Mouse (Mus musculus): ENCODE results near the gene Nipbl.
A peak's percentile ranks its signal among the peaks of the same experiment; 100 is the strongest.

Nipbl gene

GRCm38 (mm10) chr15:8416500-8417138 is 27.6 kb downstream of the Nipbl start:
- DNase-seq (ENCODE audit: low read depth) = no peak

DNA sequence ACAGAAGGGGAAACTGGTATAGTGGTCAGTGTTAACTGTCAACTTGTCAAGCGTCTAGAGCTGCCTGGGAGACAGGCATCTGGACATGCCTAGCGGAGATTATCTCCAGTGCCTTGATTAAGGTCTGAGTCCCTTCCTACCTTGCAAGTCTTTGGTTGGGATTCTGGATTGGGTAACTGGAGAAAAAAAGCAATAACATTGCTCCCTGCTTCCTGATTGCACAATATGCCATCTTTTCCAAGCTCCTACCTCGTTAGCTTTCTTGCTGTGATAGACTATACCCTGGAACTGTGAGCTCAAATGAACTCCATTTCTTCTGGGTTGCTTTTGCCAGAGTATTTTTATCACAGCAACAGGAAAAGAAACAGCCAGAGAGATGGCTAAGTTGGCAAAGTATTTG is 30.9 kb downstream of the Nipbl start:
- DNase-seq (ENCODE audit: low read depth) = peak; percentile 28

- peak; percentile 54 for DNase-seq (ENCODE audit: low read depth)
Observed at GRCm38 (mm10) chr15:8411873-8412272, 32.4 kb downstream of the Nipbl start.

GRCm38 (mm10) chr15:8411168-8411837 is 33.0 kb downstream of the Nipbl start:
- peak; percentile 87 for DNase-seq (ENCODE audit: low read depth)

- no peak for DNase-seq (ENCODE audit: low read depth)
Observed at GRCm38 (mm10) chr15:8407082-8407481, 37.2 kb downstream of the Nipbl start.

GRCm38 (mm10) chr15:8406219-8406618 is 38.0 kb downstream of the Nipbl start:
- DNase-seq (ENCODE audit: low read depth) = no peak

DNA sequence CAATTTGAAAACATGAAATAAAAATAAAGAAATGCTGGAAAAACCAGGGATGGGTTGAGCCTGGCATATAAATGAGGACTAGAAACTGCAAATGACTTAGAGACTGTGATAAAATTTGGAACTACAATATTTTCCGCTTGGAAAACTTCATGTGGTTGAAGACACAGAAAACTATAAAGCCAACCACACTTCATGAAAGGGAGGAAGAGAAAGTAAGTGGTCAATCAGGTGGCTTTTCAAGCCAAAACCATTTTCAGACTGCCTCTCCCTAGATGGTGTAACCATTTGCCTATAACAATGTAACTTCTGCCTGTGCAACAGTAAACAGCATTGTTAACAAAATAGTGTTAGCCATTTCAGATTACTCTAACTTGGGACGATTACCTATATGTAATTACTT is 41.7 kb downstream of the Nipbl start:
- no peak for DNase-seq (ENCODE audit: low read depth)

DNA sequence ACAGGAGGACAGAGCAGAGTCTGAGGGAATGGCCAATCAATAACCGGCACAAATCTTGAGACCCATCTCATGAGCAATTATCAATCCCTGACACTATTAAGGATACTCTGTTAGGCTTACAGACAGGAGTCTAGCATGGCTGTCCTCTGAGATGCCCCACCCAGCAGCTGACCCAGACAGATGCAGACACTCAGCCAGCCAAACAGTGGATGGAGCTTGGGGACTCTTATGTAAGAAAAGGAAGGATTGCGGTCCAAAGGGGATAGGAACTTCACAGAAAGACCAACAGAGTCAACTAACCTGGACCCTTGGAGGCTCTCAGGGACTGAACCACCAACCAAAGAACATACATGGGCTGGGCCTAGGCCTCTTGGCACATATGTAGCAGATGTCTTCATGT is 42.7 kb downstream of the Nipbl start:
- DNase-seq (ENCODE audit: low read depth) = no peak

GRCm38 (mm10) chr15:8391764-8392163 is 52.5 kb downstream of the Nipbl start:
- no peak for DNase-seq (ENCODE audit: low read depth)

DNA sequence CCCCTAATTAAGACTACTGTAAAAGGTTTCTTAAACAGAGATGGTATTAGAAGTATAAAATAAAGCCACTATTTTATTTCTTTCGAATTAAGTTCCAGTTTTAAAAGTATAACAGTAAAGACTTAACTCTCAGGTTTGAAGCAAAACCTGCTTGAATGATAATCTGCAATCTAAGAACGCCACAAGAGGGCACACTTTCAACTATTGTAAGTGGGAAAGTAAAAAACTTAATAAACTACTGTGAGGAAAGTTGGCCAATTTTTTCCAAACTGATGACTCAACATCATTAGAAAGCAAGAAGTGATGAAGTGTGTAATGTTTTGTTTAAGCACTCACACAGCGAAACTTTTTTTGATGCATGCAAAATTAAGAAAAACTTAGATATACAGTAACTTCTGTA is 62.0 kb downstream of the Nipbl start:
- DNase-seq (ENCODE audit: low read depth) = peak; percentile 92

GRCm38 (mm10) chr15:8375657-8376056 is 68.6 kb downstream of the Nipbl start:
- no peak for DNase-seq (ENCODE audit: low read depth)

DNA sequence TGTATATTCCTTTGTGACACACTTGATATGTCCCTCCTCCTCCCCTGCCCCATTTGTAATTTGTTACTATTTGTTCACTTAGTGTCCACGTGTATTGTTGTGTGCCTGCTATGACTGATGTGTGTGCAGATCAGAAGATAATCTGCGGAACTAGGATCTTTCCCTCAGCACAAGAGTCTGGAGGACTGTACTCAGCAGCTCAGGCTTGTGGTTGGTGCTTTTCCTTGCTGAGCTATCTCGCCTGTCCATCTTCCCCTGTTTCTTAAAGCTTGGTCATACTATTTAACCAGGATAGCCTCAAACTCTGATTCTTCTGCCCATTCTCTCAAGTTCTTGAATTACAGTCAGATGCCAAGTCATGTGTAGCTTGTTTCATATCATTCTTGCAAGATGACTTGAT is 69.5 kb downstream of the Nipbl start:
- peak; percentile 90 for DNase-seq (ENCODE audit: low read depth)

DNA sequence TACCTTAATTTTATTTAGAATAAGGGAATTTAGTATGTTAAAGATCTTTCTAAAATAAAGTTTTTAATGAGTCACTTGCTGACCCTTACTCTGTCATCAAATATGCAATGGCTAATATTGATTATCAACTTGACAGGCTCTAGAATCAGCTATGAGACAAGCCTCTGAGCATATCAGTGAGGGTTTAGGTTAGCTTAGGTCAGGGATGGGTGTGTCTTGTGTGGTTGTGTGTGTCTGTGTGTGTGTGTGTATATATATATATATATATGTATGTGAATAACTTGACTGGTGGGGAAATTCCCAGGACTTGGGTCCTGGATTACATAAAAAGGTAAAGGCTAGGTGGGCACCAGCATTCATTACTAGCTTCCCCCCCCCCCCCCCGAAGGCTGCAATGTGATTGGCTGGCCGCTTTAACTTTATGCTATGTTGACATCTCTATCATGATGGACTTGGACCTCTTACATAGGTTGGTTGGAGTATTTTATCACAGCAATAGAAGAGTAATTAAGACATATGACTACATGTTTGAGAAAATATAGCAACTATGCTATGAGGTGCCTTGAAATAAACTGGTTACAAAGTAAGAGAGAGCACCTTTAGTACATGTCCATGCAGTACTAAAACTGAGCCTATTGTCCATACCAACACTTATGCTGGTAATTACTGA is 97.0 kb downstream of the Nipbl start:
- DNase-seq (ENCODE audit: low read depth) = no peak

DNA sequence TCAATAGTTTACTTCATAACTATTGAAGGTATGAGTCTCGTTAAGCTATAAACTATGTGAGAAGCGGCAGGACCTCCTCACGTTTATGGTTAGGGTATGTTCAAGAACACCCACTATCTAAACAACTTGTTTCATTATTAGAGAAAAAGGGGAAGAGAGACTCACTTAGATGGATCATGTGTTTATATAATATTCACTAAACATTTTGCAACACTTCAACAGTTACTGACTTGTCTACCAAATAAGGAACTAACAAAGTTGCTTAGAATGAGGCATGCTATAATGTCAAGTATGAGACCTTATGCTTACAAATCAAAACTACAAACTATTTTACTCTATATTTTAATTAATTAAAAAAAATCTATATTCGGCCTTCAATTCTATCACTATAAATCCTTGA is 103.7 kb downstream of the Nipbl start:
- peak; percentile 42 for DNase-seq (ENCODE audit: low read depth)

DNA sequence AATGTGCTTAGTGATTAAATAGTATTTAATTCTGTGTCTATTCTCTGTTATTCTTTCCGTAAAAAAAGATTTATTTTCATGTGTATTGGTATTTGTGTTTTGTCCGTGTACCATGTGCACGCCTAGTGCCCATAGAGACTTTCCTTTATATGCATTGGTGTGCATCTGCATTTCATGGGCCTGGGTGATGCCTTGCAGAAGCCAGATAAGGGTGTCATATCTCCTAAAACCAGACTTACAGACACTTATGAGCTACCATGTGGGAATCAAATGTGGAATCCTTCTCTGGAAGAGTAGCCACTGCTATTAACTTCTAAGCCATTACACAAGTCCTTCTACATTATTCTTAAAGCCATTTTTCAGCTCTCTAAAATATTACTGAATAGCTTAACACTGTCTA is 112.7 kb downstream of the Nipbl start:
- DNase-seq (ENCODE audit: low read depth) = no peak

- no peak for DNase-seq (ENCODE audit: low read depth)
Observed at GRCm38 (mm10) chr15:8325629-8326028, 118.6 kb downstream of the Nipbl start.

GRCm38 (mm10) chr15:8324833-8325232 is 119.4 kb downstream of the Nipbl start:
- no peak for DNase-seq (ENCODE audit: low read depth)

- DNase-seq (ENCODE audit: low read depth) = no peak
Observed at GRCm38 (mm10) chr15:8324061-8324460, 120.2 kb downstream of the Nipbl start.

DNA sequence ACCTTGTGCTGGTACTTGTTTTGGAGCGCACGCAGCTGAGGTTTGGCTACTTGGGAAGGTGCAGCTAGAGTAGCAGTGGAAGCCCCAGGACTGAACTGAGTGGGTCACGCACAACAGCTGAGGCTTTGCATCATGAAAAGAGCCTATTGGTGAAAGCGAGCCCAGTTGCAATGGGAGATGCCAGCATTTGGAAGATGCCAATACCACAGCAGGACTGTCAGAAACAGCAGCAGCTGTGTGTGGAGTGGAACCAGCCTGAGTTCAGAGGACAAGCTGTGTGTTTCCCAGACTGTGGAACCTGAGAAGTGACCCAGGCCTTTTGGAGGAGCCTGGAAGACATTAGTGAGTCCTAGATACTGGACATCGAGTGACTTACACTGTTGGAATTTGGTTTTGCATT is 122.8 kb downstream of the Nipbl start:
- DNase-seq (ENCODE audit: low read depth) = no peak

- peak; percentile 18 for DNase-seq (ENCODE audit: low read depth)
Observed at GRCm38 (mm10) chr15:8319191-8319590, 125.1 kb downstream of the Nipbl start.

GRCm38 (mm10) chr15:8317381-8317780 is 126.9 kb downstream of the Nipbl start:
- DNase-seq (ENCODE audit: low read depth) = no peak

DNA sequence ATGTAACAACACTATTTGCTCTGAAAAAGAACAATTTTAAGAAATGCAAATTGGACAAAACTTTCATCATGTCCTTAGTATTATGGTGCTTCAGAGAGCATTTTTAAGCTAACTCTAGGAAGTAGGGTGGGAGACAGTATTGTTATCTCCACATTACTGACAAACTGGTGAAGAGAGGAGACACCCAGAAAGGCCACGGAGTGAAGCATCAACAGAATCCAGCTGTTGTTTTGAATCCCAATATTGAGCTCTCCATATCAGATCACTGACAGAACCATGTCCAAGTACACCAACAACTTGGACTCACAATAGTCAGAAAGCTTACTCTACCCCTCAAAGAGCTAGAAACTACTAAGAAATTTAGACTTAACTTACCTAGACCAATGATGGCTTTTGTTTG is 138.8 kb downstream of the Nipbl start:
- no peak for DNase-seq (ENCODE audit: low read depth)

GRCm38 (mm10) chr15:8302944-8303343 is 141.3 kb downstream of the Nipbl start:
- no peak for DNase-seq (ENCODE audit: low read depth)

Data from 416B (cell line).